Mouse (Mus musculus): Measurements from ENCODE around the gene Pkd1l3.

The Pkd1l3 gene

GRCm38 (mm10) chr8:109705320-109706075, 91.2 kb downstream of the Pkd1l3 start, which contains the start of gene Zfp821:
TSS of gene Zfp821 (plus strand) at chr8:109705546.
- DNase-seq: peak; percentile 96

GRCm38 (mm10) chr8:109706076-109706873, 92.0 kb downstream of the Pkd1l3 start:
- DNase-seq: peak; percentile 65

- peak; percentile 85 for DNase-seq
Observed at GRCm38 (mm10) chr8:109706874-109707237, 92.5 kb downstream of the Pkd1l3 start.

GRCm38 (mm10) chr8:109707921-109708320, 93.6 kb downstream of the Pkd1l3 start:
- DNase-seq: no peak

GRCm38 (mm10) chr8:109712521-109712920, 98.2 kb downstream of the Pkd1l3 start:
- DNase-seq: no peak

GRCm38 (mm10) chr8:109714961-109715360, 100.6 kb downstream of the Pkd1l3 start:
- no peak for DNase-seq
